Mouse (Mus musculus): ENCODE measurements around the gene Rims1.

GRCm38 (mm10) chr1:22645257-22645656, 160.5 kb downstream of the Rims1 start:
- TF ChIP-seq CTCF (IDR thresholded peaks at IDR 0.05; ENCODE audit: borderline replicate concordance, insufficient read depth, low read length) (no peak), POLR2A (IDR thresholded peaks at IDR 0.05; ENCODE audit: low read depth, low read length) (no peak)
